Mouse (Mus musculus): ENCODE measurements at regions not wholly inside any gene's neighbourhood (a gene's known extent, or its start where the extent isn't known, plus 50 kb on each side); places are given as distances from the start of the nearest gene placed in this dataset.

DNA sequence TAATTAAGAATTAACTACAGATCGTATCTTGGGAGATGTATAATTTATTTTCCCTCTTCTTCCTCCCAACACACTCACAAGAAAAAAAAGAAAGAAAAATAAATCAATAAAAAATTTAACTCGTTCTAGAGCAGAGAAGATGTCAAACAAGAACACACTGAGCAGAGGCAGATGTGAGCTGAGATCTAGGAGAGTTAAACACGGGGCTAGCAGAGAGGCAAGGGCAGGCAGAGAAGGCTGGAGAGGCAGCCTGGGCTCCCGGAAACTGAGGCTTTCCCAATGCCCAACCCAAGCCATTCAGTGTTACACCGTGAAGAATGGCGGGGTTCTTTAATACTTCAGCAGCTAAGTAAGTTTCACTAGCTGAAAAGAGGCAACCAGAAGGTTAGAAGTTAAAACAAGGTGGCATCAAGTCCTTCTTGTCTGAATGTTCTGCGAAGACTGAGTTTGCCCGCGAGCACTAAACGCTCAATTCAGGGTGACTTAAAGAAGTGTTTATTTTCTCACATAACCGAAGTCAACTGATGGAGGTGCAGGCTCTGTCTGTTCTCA is 382.7 kb upstream of the Zfp703 start:
- Histone ChIP-seq H3K4me1 (replicated peaks) (no peaks in the 10 kb centered on the region), H3K4me2 (no peak overlapping the region), H3K9me3 (replicated peaks) (no peaks in the 10 kb centered on the region), H3K9ac (no peak overlapping the region), H3K4me3 (replicated peaks) (no peak overlapping the region), H3K27ac (no peak overlapping the region), H3K27me3 (no peaks in the 10 kb centered on the region), H3K36me3 (no peaks in the 10 kb centered on the region)
- DNase-seq = no peak
- no peak for ATAC-seq (ENCODE audit: low read depth)
- 55% methylated on average over 11 of the region's 11 CpGs for WGBS (ENCODE audit: insufficient replicate concordance)

DNA sequence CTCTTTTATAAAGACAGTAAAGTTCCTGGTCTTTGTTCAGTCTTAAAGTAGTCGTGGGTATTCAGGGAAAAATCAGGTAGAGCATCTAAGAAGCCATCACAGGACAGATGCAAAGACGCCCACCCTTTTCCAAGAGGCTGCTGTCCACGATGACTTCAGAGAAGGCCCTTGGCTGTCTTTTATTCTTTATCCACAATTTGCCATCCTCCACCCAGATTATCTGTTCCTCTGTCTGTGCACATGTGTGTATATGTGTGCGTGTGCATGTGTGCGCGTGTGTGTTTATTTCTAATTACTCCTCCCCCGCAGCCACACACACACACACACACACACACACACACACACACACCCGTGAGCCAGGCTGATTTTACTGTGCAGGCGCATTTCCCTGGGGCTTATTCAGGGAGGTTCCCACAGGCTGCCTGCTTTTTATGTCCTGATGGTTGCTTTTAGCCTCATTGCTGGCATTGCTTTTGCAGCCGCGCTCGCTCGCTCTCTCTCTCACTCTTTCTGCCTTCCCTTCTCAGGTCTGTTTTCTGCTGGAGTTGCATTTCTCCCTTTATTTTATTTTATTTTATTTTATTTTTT is 381.6 kb upstream of the Zfp703 start:
- no peak for DNase-seq
- WGBS (ENCODE audit: insufficient replicate concordance) = 75% methylated on average over 13 of the region's 13 CpGs

DNA sequence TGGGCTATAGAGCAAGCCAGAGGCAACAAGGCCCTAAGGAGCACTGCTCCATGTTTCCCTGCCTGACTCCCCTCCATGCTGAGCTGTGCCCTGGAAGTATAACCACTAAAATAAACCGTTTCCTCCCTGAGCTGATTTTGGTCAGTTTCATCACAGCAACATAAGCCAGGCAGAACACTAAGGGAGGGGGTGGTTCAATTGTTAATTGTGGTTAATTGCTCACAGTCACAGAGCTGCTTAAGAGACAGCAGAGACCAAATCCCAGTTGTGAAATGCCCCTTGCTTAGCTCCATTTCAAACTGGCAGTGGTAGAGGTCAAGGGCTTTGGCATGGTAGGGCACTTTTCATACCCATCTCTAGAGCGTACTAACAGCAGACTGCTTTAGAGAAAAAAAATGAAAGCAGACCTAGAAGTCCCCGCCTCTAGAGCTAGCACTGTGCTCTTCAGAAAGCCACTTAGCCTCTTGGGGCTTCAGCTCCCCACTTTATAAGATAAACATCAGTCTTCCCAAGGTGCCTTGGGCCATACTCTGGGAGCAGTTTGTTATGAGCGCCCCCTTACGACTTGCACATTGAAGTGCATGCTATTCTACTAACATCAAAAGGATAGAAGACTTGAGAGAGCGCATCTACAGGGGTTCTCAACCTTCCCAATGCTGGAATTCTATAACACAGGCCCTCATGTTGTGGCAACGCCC is 380.3 kb upstream of the Zfp703 start:
- Histone ChIP-seq H3K27me3 (no peaks in the 10 kb centered on the region), H3K36me3 (no peaks in the 10 kb centered on the region), H3K4me3 (replicated peaks) (no peak overlapping the region), H3K4me2 (no peak overlapping the region), H3K27ac (no peak overlapping the region), H3K9ac (no peak overlapping the region), H3K9me3 (replicated peaks) (no peaks in the 10 kb centered on the region), H3K4me1 (replicated peaks) (no peaks in the 10 kb centered on the region)
- ATAC-seq (ENCODE audit: low read depth) (no peak), DNase-seq (no peak)
- 48% methylated on average over 7 of the region's 7 CpGs for WGBS (ENCODE audit: insufficient replicate concordance)

More for the DNA sequence above, 381.6 kb upstream of the Zfp703 start:
- Histone ChIP-seq H3K9me3 (replicated peaks) (no peaks in the 10 kb centered on the region), H3K4me3 (replicated peaks) (no peak overlapping the region), H3K27ac (no peak overlapping the region), H3K36me3 (no peaks in the 10 kb centered on the region), H3K9ac (no peak overlapping the region), H3K4me2 (no peak overlapping the region), H3K27me3 (no peaks in the 10 kb centered on the region), H3K4me1 (replicated peaks) (no peaks in the 10 kb centered on the region)
- no peak for ATAC-seq (ENCODE audit: low read depth)

DNA sequence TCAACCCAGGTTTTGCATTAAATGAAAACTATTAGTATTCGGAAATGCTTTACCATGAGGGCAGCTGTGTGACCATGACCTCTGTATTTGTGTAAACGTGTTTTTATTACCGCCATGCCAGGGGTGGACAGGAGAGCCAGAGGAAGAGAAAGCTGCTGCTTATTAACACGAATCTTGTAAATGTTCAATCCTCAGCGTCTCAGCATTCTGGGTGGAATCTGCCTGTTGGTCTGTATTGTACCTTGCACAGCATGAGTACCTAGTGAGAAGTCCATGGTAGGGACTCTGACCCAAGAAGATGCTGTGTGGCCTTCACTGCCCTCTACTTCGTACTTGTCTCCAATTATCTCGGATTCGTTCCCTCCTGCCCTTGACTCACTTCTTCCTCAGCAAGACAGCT is 378.6 kb upstream of the Zfp703 start:
- 67% methylated on average over 8 of the region's 8 CpGs for WGBS (ENCODE audit: insufficient replicate concordance)
- Histone ChIP-seq H3K27ac (no peak overlapping the region), H3K9me3 (replicated peaks) (no peaks in the 10 kb centered on the region), H3K4me1 (replicated peaks) (no peaks in the 10 kb centered on the region), H3K9ac (no peak overlapping the region), H3K27me3 (no peaks in the 10 kb centered on the region), H3K4me2 (no peak overlapping the region), H3K36me3 (no peaks in the 10 kb centered on the region), H3K4me3 (replicated peaks) (no peak overlapping the region)
- DNase-seq (no peak), ATAC-seq (ENCODE audit: low read depth) (no peak)

DNA sequence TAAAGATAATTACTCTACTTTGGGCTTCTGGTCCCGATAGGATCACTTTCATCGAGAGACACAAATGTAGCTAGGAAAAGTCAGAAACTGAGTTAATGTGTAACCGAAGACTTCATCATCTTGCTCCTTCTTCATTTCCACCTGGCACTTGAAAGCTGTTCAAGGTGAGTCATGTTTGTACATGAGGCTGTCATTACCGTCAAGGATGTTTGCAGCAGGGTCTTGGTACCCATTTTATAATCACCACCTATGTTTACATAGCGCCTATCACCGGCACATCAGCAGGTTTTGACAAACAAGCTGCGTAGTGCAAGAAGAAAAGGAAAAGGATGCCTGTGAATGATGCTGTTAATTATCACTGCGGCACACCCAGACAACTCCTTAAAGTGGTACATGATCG is 377.0 kb upstream of the Zfp703 start:
- DNase-seq (no peak), ATAC-seq (ENCODE audit: low read depth) (no peak)
- H3K9me3 ChIP-seq (replicated peaks) = no peaks in the 10 kb centered on the region
- no peaks in the 10 kb centered on the region for H3K36me3 ChIP-seq
- 74% methylated on average over 9 of the region's 9 CpGs for WGBS (ENCODE audit: insufficient replicate concordance)
- no peak overlapping the region for H3K27ac ChIP-seq
- H3K4me3 ChIP-seq (replicated peaks) = no peak overlapping the region
- no peak overlapping the region for H3K9ac ChIP-seq
- H3K4me2 ChIP-seq = no peak overlapping the region
- H3K27me3 ChIP-seq = no peaks in the 10 kb centered on the region
- H3K4me1 ChIP-seq (replicated peaks) = no peaks in the 10 kb centered on the region

DNA sequence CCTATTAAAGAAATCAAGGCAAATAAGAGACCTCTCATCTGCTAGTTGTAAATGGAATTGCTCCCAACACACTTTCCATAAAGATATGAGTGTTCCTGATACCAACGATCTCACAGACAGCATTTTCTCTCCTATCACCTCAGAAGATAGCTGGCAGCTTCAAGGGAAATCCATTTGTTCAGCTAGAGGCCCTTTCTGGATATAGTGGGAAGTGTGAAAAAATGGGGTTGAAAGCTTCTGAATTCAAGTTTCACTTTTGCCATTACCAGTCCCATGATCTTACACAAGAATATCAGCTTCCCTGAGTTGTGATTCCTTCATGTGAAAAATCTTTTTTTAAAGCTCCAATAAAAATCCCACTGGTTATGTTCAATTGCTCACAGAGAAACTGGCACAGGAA is 369.1 kb upstream of the Zfp703 start:
- Histone ChIP-seq H3K9me3 (replicated peaks) (no peaks in the 10 kb centered on the region), H3K4me3 (replicated peaks) (no peak overlapping the region), H3K27ac (no peak overlapping the region), H3K36me3 (no peaks in the 10 kb centered on the region), H3K4me1 (replicated peaks) (no peaks in the 10 kb centered on the region), H3K4me2 (no peak overlapping the region), H3K9ac (no peak overlapping the region), H3K27me3 (no peaks in the 10 kb centered on the region)
- ATAC-seq (ENCODE audit: low read depth) (no peak), DNase-seq (no peak)
- 50% methylated on average over 1 of the region's 1 CpGs for WGBS (ENCODE audit: insufficient replicate concordance)

DNA sequence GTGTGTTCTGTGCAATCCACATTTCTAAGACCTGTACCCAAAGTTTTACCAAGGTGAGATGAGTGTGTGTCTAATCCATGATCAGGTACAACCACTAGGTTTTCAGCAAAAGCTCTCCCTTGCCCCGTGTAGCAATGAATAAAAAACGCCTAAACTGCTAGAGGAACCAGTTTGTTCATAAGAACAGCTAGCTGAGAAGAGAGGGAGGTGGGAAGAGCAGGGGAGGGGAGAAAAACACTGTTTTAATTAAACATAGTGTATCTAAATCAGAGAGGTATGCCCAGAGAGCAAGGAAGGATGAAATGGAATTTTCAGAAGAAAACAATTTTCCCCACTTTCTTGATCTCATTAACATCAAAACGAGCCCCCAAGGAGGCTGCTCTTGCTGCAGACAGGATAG is 368.5 kb upstream of the Zfp703 start:
- ATAC-seq (ENCODE audit: low read depth) (no peak), DNase-seq (no peak)
- no peaks in the 10 kb centered on the region for H3K9me3 ChIP-seq (replicated peaks)
- no peak overlapping the region for H3K4me2 ChIP-seq
- H3K9ac ChIP-seq = no peak overlapping the region
- H3K4me3 ChIP-seq (replicated peaks) = no peak overlapping the region
- H3K27me3 ChIP-seq = no peaks in the 10 kb centered on the region
- no peak overlapping the region for H3K27ac ChIP-seq
- H3K4me1 ChIP-seq (replicated peaks) = no peaks in the 10 kb centered on the region
- no peaks in the 10 kb centered on the region for H3K36me3 ChIP-seq
- WGBS (ENCODE audit: insufficient replicate concordance) = 27% methylated on average over 3 of the region's 3 CpGs

DNA sequence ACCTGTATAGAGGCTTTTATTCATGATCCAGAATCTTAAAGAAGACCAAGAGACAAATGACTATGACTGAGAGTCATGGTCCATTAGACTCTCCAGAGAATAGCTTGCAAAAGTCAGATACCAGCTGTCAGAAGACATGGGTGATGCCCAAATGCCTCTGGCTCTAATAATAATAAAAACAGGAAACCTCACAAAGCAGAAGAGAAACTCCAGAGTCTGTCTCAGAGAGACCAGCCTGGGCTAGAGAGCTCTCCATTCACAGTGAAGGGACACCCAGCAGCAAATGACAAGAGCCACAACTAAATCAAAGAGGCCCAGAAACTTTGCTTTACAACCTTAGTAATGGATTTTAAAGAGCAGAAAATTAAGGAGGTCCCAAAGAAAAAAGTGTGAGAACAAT is 365.0 kb upstream of the Zfp703 start:
- H3K36me3 ChIP-seq = no peaks in the 10 kb centered on the region
- H3K4me1 ChIP-seq (replicated peaks) = no peaks in the 10 kb centered on the region
- no peak overlapping the region for H3K27ac ChIP-seq
- no peak for ATAC-seq (ENCODE audit: low read depth)
- H3K27me3 ChIP-seq = no peaks in the 10 kb centered on the region
- no peak overlapping the region for H3K9ac ChIP-seq
- no peak for DNase-seq
- H3K4me3 ChIP-seq (replicated peaks) = no peak overlapping the region
- H3K4me2 ChIP-seq = no peak overlapping the region
- no peaks in the 10 kb centered on the region for H3K9me3 ChIP-seq (replicated peaks)

DNA sequence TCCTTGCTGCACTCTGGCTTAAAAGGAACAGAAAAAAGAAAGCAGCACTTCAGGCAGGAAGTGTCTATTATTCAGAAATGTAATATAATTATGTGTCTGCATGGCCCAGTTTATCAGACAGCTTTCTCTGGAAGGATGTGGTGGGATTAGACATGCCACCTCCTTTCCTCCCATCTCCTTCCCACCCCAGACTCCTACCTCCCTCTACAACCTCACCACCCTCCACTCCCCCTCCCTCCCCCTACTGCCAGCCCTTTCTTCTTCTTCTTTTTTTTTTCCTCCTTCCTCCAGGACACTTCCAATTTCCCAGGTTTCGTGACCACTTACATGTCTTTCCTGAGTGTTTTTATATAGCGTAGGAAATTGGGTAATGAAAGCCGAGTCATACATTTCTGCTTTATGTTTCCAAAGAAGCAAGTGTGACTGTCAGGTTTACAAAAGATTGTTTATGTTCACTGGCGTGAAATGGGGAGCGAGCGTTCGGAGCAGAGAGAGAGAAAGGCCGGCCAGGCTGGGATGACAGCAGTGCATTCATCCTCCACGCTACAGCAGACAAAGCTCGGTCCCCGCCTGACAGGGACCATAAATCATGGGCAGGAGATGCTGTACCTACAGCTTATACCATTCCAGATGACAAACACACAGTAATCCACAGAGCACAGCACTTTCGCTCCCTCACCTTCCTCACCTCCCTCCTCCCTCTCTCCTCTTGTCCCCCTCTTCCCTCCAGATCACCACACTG is 354.6 kb upstream of the Zfp703 start:
- no peak overlapping the region for H3K27ac ChIP-seq
- ATAC-seq (ENCODE audit: low read depth) (no peak), DNase-seq (no peak)
- WGBS (ENCODE audit: insufficient replicate concordance) = 49% methylated on average over 12 of the region's 12 CpGs
- H3K27me3 ChIP-seq = no peaks in the 10 kb centered on the region
- H3K9ac ChIP-seq = no peak overlapping the region
- no peaks in the 10 kb centered on the region for H3K36me3 ChIP-seq
- no peaks in the 10 kb centered on the region for H3K9me3 ChIP-seq (replicated peaks)
- H3K4me2 ChIP-seq = no peak overlapping the region
- no peaks in the 10 kb centered on the region for H3K4me1 ChIP-seq (replicated peaks)
- no peak overlapping the region for H3K4me3 ChIP-seq (replicated peaks)

DNA sequence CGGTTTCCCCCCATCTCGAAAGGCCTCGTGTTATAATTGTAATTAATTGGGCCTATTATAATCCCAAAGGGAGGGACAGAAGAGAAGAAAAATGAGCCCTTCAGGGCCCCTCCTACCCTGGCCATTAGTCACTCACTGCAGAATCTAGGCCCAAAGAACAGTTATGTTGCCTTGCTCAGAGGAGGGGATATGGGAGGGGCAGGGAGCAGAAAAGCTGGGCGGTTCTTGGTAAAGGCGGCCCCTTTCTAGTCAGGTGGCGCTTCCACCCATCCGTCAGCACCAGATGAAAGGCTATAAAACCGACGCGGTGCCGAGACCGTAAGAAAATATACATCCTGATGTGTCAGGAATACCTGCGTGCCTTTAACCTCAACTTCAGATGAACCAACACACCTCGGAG is 350.9 kb upstream of the Zfp703 start:
- no peak overlapping the region for H3K9ac ChIP-seq
- no peak overlapping the region for H3K4me3 ChIP-seq (replicated peaks)
- no peaks in the 10 kb centered on the region for H3K4me1 ChIP-seq (replicated peaks)
- 71% methylated on average over 14 of the region's 14 CpGs for WGBS (ENCODE audit: insufficient replicate concordance)
- ATAC-seq (ENCODE audit: low read depth) = no peak
- DNase-seq = no peak
- no peaks in the 10 kb centered on the region for H3K27me3 ChIP-seq
- H3K27ac ChIP-seq = no peak overlapping the region
- no peak overlapping the region for H3K4me2 ChIP-seq
- H3K9me3 ChIP-seq (replicated peaks) = no peaks in the 10 kb centered on the region
- no peaks in the 10 kb centered on the region for H3K36me3 ChIP-seq

DNA sequence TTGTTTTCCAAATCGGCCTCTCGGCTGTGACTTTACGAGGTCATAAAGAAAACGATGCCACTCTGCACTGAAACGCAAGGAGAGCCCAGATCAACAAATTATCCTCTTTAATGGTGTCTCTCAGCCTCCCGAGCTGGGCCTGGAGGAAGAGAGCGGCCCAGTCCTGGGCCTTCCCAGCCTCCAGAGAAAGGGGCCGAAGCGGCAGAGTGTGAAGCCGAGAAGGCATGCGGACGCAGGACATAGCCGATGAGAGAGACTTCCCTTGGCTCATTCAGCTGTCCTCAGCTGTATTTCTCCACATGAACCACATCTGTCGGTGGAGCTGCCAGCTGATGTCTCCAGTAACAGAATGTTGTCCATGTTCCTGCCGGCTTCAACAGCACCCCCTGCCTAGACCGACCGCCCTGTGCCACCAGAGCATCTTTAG is 350.5 kb upstream of the Zfp703 start:
- Histone ChIP-seq H3K27ac (no peak overlapping the region), H3K4me2 (no peak overlapping the region), H3K36me3 (no peaks in the 10 kb centered on the region), H3K4me3 (replicated peaks) (no peak overlapping the region), H3K9ac (no peak overlapping the region), H3K4me1 (replicated peaks) (no peaks in the 10 kb centered on the region), H3K27me3 (no peaks in the 10 kb centered on the region), H3K9me3 (replicated peaks) (no peaks in the 10 kb centered on the region)
- ATAC-seq (ENCODE audit: low read depth) (no peak), DNase-seq (no peak)
- 71% methylated on average over 17 of the region's 17 CpGs for WGBS (ENCODE audit: insufficient replicate concordance)

All from liver, embryonic 13.5 days (tissue).